Mouse (Mus musculus) frontal cortex, postnatal 10 days (tissue): ENCODE measurements around the gene Fbxo10.
"Not testable (repeated sequence)": the region's sequence is repeated elsewhere in the genome, so short reads cannot be mapped to it uniquely, and the experiment has no call there.

Experiments
- DNase-seq, 2 experiments: peaks; one replicate each; pipeline ENCODE4 v3.0.0; 2022; ENCODE audit warnings: low spot score in 2 of 2, mixed read lengths in 1 of 2

Gene Fbxo10

DNA sequence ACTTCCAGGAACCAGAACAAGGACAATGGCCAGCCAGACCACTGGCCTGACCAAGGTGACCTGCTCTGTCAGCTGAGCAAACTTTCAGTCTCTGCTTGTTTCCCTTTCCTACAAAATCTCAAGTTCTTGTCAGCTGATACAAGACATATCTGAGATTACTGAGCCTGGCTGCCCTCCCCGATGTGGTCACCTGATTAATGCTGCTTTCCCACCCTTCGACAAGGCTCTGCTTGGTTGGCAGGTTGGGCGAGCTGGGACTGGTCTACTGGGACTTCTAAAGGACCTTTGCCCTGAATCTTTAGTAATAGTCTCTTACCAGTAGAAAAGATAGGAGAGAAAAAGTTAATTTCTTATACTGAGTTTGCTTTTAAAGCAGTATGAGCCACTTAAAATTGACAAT lies 79.0 kb downstream of the Fbxo10 start:
- no peak for DNase-seq

DNA sequence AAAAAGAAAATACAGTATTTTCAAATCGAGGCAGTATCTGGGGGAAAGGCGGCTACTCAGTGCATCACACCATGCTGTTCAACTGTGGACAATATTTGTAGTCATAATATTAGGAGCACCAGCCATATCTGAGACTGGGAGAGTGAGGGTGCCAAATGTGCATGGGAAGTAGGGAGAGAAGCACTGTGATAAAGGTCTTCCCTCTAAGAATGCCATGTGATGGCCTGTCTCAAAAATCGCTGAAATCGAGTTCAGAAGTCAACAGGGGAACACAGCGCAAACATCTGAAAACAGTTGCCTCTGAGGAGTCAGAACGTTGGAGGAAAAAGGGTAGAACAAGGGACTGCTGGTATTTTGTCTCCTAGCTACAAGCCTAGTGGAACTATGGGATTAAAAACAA lies 84.4 kb downstream of the Fbxo10 start:
- DNase-seq, result no peak

DNA sequence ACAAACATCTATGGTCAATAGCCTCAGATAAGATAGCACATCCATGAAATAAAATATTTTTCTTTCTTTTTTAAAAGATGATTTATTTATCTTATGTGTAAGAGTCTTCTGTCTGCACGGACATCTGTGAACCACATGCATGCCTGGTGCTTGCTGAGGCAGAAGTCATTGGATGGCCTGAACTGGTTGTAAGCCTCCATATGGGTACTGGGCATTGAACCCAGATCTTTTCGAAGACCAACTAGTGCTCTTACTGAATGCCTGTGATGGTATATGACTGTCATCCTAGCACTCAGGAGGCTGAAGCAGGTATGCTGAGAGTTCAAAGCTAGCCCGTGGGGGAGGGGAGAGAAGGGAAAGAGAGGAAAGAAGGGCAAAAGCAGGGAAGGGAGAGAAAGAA lies 86.3 kb downstream of the Fbxo10 start:
- DNase-seq, result no peak

DNA sequence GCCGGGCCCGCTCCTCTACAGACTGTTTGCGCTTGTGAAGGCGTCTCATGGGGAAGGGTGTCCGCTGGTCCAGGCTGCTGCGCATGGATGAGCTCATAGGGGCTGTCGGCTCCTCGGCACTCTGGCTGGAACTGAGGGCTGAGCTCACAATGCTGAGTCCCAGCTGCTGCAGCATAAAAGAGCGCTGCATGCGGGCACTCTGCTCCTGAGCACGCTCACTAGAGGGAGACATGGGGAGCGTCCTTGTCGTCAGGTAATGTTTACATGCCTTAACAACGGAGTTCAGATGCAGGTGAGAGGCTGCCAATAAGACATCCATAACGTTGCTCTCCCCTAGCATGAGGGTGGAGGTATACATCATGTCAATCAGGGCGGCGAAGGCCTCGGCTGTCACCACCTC lies 89.6 kb downstream of the Fbxo10 start:
- DNase-seq, result no peak

DNA sequence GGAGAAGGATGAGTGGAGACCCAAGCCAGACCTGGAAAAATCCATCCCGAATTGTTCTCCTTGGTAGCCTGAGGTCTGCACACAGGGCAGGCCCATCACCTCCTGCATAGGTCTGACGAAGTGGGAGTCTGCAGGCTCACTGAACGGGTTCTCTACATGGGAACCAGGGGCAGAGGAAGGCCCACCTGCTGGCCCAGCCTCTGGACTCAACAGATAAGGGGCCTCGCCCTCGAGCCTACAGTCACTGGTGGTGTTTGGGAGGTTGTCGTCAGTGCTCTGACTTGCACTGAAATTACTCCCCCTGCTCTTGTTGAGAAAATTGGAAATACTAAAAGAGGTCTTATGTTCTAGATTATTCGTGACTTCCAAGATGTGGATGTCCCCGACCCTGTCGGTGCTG lies 90.6 kb downstream of the Fbxo10 start:
- DNase-seq, result no peak

DNA sequence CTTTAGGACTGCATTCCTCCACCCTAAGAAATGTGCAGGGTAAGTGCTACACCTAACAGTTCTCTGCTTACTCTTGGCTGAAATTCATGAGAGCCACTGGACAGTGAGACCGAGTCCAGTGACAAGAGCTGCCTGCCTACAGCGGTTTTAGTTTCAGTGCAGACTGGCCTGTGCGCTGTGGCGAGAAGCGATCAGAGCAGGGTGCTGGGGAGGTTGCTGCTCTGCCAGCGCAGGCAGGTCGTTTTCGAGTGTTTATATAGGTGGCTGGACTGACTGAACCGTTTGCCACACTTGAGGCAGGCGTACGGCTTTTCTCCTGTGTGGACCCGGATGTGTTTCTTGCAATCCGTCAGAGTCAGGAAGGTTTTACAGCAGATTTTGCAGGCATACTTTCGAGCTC lies 91.2 kb downstream of the Fbxo10 start:
- DNase-seq, result not testable (repeated sequence)

DNA sequence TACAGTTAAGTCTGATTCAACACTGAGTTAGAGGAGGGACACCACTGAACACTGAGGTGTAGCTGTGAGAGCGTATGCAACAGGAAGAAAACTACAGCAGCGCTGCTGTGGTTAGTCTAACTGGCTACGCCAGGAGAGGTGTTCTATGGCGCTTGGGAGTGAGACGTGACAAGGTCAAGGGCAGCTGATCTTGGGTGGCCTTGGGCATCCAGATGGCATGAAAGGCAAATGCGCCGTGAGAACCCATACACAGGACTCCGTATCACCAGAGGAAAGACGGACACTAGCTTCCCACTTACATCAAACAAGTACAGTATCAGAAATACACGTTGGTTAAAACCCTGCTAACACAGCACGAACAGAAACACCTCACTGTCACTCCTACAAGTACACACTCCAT lies 92.1 kb downstream of the Fbxo10 start:
- not testable (repeated sequence) for DNase-seq

DNA sequence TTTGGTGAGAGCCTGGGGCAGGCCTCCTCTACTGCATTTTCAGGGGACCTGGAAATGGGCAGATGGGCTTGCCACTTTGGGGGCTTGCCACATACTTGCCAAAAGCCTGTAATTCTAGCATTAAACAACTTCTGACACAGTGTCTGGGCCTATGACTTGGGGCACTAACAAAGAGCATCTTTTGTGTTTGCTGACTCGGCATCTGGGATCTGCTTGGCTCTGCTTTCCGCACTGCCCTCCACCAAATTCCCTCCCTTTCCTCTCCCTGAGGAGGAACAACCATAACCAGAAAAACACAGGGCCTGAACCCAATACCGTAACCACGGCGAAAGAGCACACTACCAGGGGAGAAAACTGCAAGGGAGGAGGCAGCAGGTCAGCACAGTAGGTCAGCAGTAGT lies 93.8 kb downstream of the Fbxo10 start:
- no peak for DNase-seq
